Mouse (Mus musculus) forebrain, embryonic 10.5 days (tissue): ENCODE data around the gene Rab25. TPM values are rescaled to one million over a fixed set of nuclear protein-coding genes. Genes with fewer than 3 reads are reported as not detected.
"Not testable (repeated sequence)": the region's sequence is repeated elsewhere in the genome, so short reads cannot be mapped to it uniquely, and the experiment has no call there.

Experiments
- DNase-seq: peaks from one replicate; pipeline ENCODE4 v3.0.0-alpha.2; 2017; ENCODE audit warnings: low spot score; ENCODE audit errors: extremely low spot score
- H3K27ac ChIP-seq: fragments of 300-500 bp; sonication (generic); 2 replicates; pipeline ENCODE4 v1.5.1; 2016; ENCODE audit warnings: mild to moderate bottlenecking
- H3K27me3 ChIP-seq: fragments of 300-500 bp; sonication (generic); 2 replicates; pipeline ENCODE4 v1.6.1; 2016; ENCODE audit warnings: mild to moderate bottlenecking; ENCODE audit not compliant: poor library complexity, severe bottlenecking
- H3K36me3 ChIP-seq: fragments of 300-500 bp; sonication (generic); replicated peaks from 2 replicates; pipeline ENCODE4 v1.6.1; 2016; ENCODE audit warnings: mild to moderate bottlenecking, moderate library complexity
- H3K4me1 ChIP-seq: fragments of 300-500 bp; sonication (generic); 2 replicates; pipeline ENCODE4 v1.6.1; 2016
- H3K4me3 ChIP-seq: fragments of 300-500 bp; sonication (generic); 2 replicates; pipeline ENCODE4 v1.5.1; 2016; ENCODE audit warnings: mild to moderate bottlenecking, moderate library complexity
- H3K9me3 ChIP-seq: fragments of 300-500 bp; sonication (generic); 2 replicates; pipeline ENCODE4 v1.6.1; 2016; ENCODE audit warnings: mild to moderate bottlenecking, moderate library complexity
- WGBS: fragments of 180-500 bp; shearing (Covaris S2); methylation state at CpG from one replicate; pipeline ENCODE4 v1.1.7; 2016; 5-methylcytosine and 5-hydroxymethylcytosine counted together
- polyA plus RNA-seq: library from polyadenylated mRNA; unstranded; fragments of >200 nt; fragmentation: Nextera tagmentation; extraction: Ambion mirVana; gene quantifications from 2 replicates; pipeline ENCODE4 v1.2.1, GENCODE M21; 2016

The Rab25 gene
- polyA plus RNA-seq, 1 experiment from 2014 or later = 2.8 TPM

- H3K27ac ChIP-seq, H3K9me3 ChIP-seq, H3K4me3 ChIP-seq, DNase-seq, H3K27me3 ChIP-seq: not testable (repeated sequence)
- H3K4me1 ChIP-seq = peaks cover 21% of the 10 kb centered on the region
- 95% methylated on average over 5 of the region's 5 CpGs for WGBS
- H3K36me3 ChIP-seq = peaks cover 22% of the 10 kb centered on the region
Measured at GRCm38 (mm10) chr3:88577846-88578245, 29.7 kb upstream of the Rab25 start.

- Histone ChIP-seq H3K27me3 (no peaks in the 10 kb centered on the region), H3K27ac (no peak within 1 kb of the TSS), H3K36me3 (peaks cover 5% of the 10 kb centered on the region), H3K9me3 (no peaks in the 10 kb centered on the region), H3K4me3 (no peak within 1 kb of the TSS), H3K4me1 (peaks cover 15% of the 10 kb centered on the region)
- WGBS = 89% methylated on average over 3 of the region's 3 CpGs
- no peak for DNase-seq
Measured at GRCm38 (mm10) chr3:88575540-88575939, 27.4 kb upstream of the Rab25 start, which contains the start of gene Ssr2. Gene Ssr2, plus strand, starts transcription at chr3:88575876.

- Histone ChIP-seq H3K27ac (no peak overlapping the region), H3K36me3 (peaks cover 22% of the 10 kb centered on the region), H3K4me3 (no peak overlapping the region), H3K4me1 (peaks cover 2% of the 10 kb centered on the region), H3K27me3 (no peaks in the 10 kb centered on the region), H3K9me3 (no peaks in the 10 kb centered on the region)
- DNase-seq = no peak
- 81% methylated on average over 2 of the region's 2 CpGs for whole genome bisulfite sequencing
Measured at GRCm38 (mm10) chr3:88573810-88574209, 25.7 kb upstream of the Rab25 start.

GRCm38 (mm10) chr3:88572835-88573234 is 24.7 kb upstream of the Rab25 start:
- Histone ChIP-seq H3K4me1 (no peaks in the 10 kb centered on the region), H3K4me3 (no peak overlapping the region), H3K27ac (no peak overlapping the region), H3K9me3 (no peaks in the 10 kb centered on the region), H3K36me3 (peaks cover 32% of the 10 kb centered on the region), H3K27me3 (no peaks in the 10 kb centered on the region)
- 89% methylated on average over 2 of the region's 2 CpGs for WGBS
- DNase-seq = no peak

- peaks cover 41% of the 10 kb centered on the region for H3K36me3 ChIP-seq
- H3K27ac ChIP-seq = no peak overlapping the region
- no peaks in the 10 kb centered on the region for H3K27me3 ChIP-seq
- no peak for DNase-seq
- H3K4me1 ChIP-seq = no peaks in the 10 kb centered on the region
- no peaks in the 10 kb centered on the region for H3K9me3 ChIP-seq
- 73% methylated on average over 1 of the region's 1 CpGs for WGBS
- H3K4me3 ChIP-seq = no peak overlapping the region
Measured at GRCm38 (mm10) chr3:88571856-88572255, 23.8 kb upstream of the Rab25 start.

- no peak for DNase-seq
- no peaks in the 10 kb centered on the region for H3K4me1 ChIP-seq
- 94% methylated on average over 10 of the region's 10 CpGs for WGBS
- H3K27me3 ChIP-seq = no peaks in the 10 kb centered on the region
- no peak overlapping the region for H3K4me3 ChIP-seq
- no peaks in the 10 kb centered on the region for H3K9me3 ChIP-seq
- H3K36me3 ChIP-seq = peaks cover 57% of the 10 kb centered on the region
- no peak overlapping the region for H3K27ac ChIP-seq
Measured at GRCm38 (mm10) chr3:88570341-88570740, 22.2 kb upstream of the Rab25 start.

GRCm38 (mm10) chr3:88569694-88570093 is 21.6 kb upstream of the Rab25 start:
- peaks cover 63% of the 10 kb centered on the region for H3K36me3 ChIP-seq
- H3K4me1 ChIP-seq = no peaks in the 10 kb centered on the region
- no peak overlapping the region for H3K27ac ChIP-seq
- H3K4me3 ChIP-seq = no peak overlapping the region
- 96% methylated on average over 5 of the region's 5 CpGs for WGBS
- H3K27me3 ChIP-seq = no peaks in the 10 kb centered on the region
- H3K9me3 ChIP-seq = no peaks in the 10 kb centered on the region
- DNase-seq = no peak

- H3K9me3 ChIP-seq = no peaks in the 10 kb centered on the region
- 95% methylated on average over 2 of the region's 2 CpGs for WGBS
- no peaks in the 10 kb centered on the region for H3K4me1 ChIP-seq
- H3K27me3 ChIP-seq = no peaks in the 10 kb centered on the region
- peaks cover 69% of the 10 kb centered on the region for H3K36me3 ChIP-seq
- no peak overlapping the region for H3K4me3 ChIP-seq
- no peak for DNase-seq
- H3K27ac ChIP-seq = no peak overlapping the region
Measured at GRCm38 (mm10) chr3:88569093-88569492, 21.0 kb upstream of the Rab25 start.

GRCm38 (mm10) chr3:88568615-88569014 is 20.5 kb upstream of the Rab25 start:
- no peaks in the 10 kb centered on the region for H3K4me1 ChIP-seq
- H3K4me3 ChIP-seq = no peak overlapping the region
- 93% methylated on average over 2 of the region's 2 CpGs for WGBS
- H3K9me3 ChIP-seq = no peaks in the 10 kb centered on the region
- H3K27ac ChIP-seq = no peak overlapping the region
- H3K36me3 ChIP-seq = peaks cover 74% of the 10 kb centered on the region
- DNase-seq = no peak
- H3K27me3 ChIP-seq = no peaks in the 10 kb centered on the region

GRCm38 (mm10) chr3:88567892-88568291 is 19.8 kb upstream of the Rab25 start:
- no peak overlapping the region for H3K4me3 ChIP-seq
- DNase-seq = no peak
- H3K9me3 ChIP-seq = no peaks in the 10 kb centered on the region
- H3K36me3 ChIP-seq = peaks cover 81% of the 10 kb centered on the region
- no peak overlapping the region for H3K27ac ChIP-seq
- WGBS = 96% methylated on average over 6 of the region's 6 CpGs
- H3K4me1 ChIP-seq = no peaks in the 10 kb centered on the region
- no peaks in the 10 kb centered on the region for H3K27me3 ChIP-seq

- Histone ChIP-seq H3K36me3 (peaks cover 94% of the 10 kb centered on the region), H3K4me1 (0 out of 2 replicates have a peak, but pooled peaks cover 2% of the 10 kb centered on the region), H3K4me3 (no peak overlapping the region), H3K27ac (no peak overlapping the region), H3K9me3 (no peaks in the 10 kb centered on the region), H3K27me3 (no peaks in the 10 kb centered on the region)
- DNase-seq = no peak
- WGBS = 95% methylated on average over 4 of the region's 4 CpGs
Measured at GRCm38 (mm10) chr3:88566536-88567061, 18.5 kb upstream of the Rab25 start.

GRCm38 (mm10) chr3:88566116-88566515 is 18.0 kb upstream of the Rab25 start:
- no peak overlapping the region for H3K4me3 ChIP-seq
- 0 out of 2 replicates have a peak, but pooled peaks cover 2% of the 10 kb centered on the region for H3K4me1 ChIP-seq
- no peak overlapping the region for H3K27ac ChIP-seq
- H3K9me3 ChIP-seq = no peaks in the 10 kb centered on the region
- H3K36me3 ChIP-seq = peaks cover 99% of the 10 kb centered on the region
- no peaks in the 10 kb centered on the region for H3K27me3 ChIP-seq
- DNase-seq = no peak
- WGBS = 93% methylated on average over 3 of the region's 3 CpGs

GRCm38 (mm10) chr3:88563966-88564365 is 15.9 kb upstream of the Rab25 start:
- 95% methylated on average over 7 of the region's 7 CpGs for WGBS
- H3K27ac ChIP-seq = no peak overlapping the region
- peaks cover 100% of the 10 kb centered on the region for H3K36me3 ChIP-seq
- no peaks in the 10 kb centered on the region for H3K27me3 ChIP-seq
- DNase-seq = no peak
- no peak overlapping the region for H3K4me3 ChIP-seq
- 0 out of 2 replicates have a peak, but pooled peaks cover 2% of the 10 kb centered on the region for H3K4me1 ChIP-seq
- no peaks in the 10 kb centered on the region for H3K9me3 ChIP-seq

- peaks cover 100% of the 10 kb centered on the region for H3K36me3 ChIP-seq
- H3K27me3 ChIP-seq = no peaks in the 10 kb centered on the region
- H3K27ac ChIP-seq = no peak overlapping the region
- H3K4me3 ChIP-seq = no peak overlapping the region
- DNase-seq = no peak
- 82% methylated on average over 4 of the region's 4 CpGs for WGBS
- H3K4me1 ChIP-seq = 0 out of 2 replicates have a peak, but pooled peaks cover 2% of the 10 kb centered on the region
- no peaks in the 10 kb centered on the region for H3K9me3 ChIP-seq
Measured at GRCm38 (mm10) chr3:88563442-88563841, 15.3 kb upstream of the Rab25 start.
